Mouse (Mus musculus): ENCODE data around the gene Gss. TPM values are rescaled to one million over a fixed set of nuclear protein-coding genes. Genes with fewer than 3 reads are reported as not detected.

Gene Gss
- polyA plus RNA-seq, 1 experiment from 2014 or later: 14.3 TPM

DNA sequence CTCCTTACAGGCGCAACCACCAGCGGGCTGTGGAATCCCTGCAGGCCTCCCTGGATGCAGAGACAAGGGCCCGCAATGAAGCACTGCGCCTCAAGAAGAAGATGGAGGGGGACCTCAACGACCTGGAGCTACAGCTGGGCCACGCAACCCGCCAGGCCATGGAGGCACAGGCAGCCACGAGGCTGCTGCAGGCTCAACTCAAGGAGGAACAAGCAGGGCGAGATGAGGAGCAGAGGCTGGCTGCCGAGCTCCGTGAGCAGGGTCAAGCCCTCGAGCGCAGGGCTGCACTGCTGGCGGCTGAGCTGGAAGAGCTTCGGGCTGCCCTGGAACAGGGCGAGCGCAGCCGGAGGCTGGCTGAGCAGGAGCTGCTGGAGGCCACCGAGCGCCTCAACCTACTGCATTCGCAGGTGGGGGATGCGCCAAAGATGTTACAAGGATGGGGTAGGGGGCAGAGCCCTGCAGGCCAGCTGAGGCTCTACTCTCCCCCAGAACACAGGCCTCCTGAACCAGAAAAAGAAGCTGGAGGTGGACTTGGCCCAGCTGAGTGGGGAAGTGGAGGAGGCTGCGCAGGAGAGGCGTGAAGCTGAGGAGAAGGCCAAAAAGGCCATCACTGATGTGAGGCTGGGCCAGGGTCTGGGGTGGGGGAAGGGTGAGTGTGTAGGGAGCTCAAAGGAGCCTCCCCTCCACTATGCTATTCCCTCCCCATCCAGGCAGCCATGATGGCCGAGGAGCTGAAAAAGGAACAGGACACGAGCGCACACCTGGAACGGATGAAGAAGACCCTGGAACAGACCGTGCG is 39.7 kb upstream of the Gss start:
- peaks cover 58% of the 10 kb centered on the region for H3K27me3 ChIP-seq (ENCODE audit: control insufficient read depth, insufficient read depth, low read length)
- 67% methylated on average over 30 of the region's 30 CpGs for WGBS
- DNase-seq (ENCODE audit: low spot score) (no peak), ATAC-seq (ENCODE audit: low FRiP score) (no peak)
- H3K9ac ChIP-seq: no peak overlapping the region
- H3K27ac ChIP-seq: no peak overlapping the region
- H3K4me2 ChIP-seq (replicated peaks): no peak overlapping the region
- H3K4me3 ChIP-seq (replicated peaks; ENCODE audit: low read length): no peak overlapping the region
- H3K4me1 ChIP-seq (replicated peaks; ENCODE audit: control insufficient read depth, insufficient read depth, low read length): peaks cover 20% of the 10 kb centered on the region; the same call in 1 of the 2 replicates
- no peaks in the 10 kb centered on the region for H3K9me3 ChIP-seq (ENCODE audit: control insufficient read depth, low read length)
- peaks cover 65% of the 10 kb centered on the region for H3K36me3 ChIP-seq (replicated peaks; ENCODE audit: control insufficient read depth, insufficient read depth)

DNA sequence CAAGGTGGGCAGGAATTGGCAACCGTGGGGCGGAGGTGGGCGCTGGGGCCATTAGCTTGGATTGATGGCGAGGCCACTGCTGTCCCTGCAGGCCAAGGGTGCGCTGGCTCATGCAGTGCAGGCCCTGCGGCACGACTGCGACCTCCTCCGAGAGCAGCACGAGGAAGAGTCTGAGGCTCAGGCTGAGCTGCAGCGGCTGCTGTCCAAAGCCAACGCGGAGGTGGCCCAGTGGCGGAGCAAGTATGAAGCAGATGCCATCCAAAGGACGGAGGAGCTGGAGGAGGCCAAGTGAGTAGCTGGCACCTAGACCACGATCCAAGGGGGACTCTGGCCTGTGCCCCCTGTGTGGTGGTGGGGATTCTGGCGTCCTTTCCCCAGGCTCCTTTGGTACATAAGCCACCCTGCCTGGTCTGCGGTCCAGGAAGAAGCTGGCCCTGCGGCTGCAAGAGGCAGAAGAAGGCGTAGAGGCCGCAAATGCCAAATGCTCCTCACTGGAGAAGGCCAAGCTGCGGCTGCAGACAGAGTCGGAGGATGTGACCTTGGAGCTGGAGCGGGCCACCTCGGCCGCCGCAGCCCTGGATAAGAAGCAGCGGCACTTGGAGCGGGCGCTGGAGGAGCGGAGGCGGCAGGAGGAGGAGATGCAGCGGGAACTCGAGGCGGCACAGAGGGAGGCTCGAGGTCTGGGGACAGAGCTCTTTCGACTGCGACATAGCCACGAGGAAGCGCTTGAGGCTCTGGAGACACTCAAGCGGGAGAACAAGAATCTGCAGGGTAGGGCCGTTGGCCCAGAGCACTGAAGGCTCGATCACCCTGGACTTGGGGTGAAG is 38.2 kb upstream of the Gss start:
- H3K9ac ChIP-seq: 0 out of 2 replicates have a peak overlapping the region, but pooled peaks have one; percentile 56
- WGBS: 16% methylated on average over 43 of the region's 43 CpGs
- 0 out of 2 replicates have a peak overlapping the region, but pooled peaks have one; percentile 8 for H3K4me2 ChIP-seq (replicated peaks)
- H3K27me3 ChIP-seq (ENCODE audit: control insufficient read depth, insufficient read depth, low read length): peaks cover 58% of the 10 kb centered on the region
- no peak overlapping the region for H3K4me3 ChIP-seq (replicated peaks; ENCODE audit: low read length)
- ATAC-seq (ENCODE audit: low FRiP score) (no peak), DNase-seq (ENCODE audit: low spot score) (no peak)
- H3K9me3 ChIP-seq (ENCODE audit: control insufficient read depth, low read length): no peaks in the 10 kb centered on the region
- H3K4me1 ChIP-seq (replicated peaks; ENCODE audit: control insufficient read depth, insufficient read depth, low read length): peaks cover 20% of the 10 kb centered on the region; the same call in 1 of the 2 replicates
- peaks cover 49% of the 10 kb centered on the region for H3K36me3 ChIP-seq (replicated peaks; ENCODE audit: control insufficient read depth, insufficient read depth)
- H3K27ac ChIP-seq: no peak overlapping the region

DNA sequence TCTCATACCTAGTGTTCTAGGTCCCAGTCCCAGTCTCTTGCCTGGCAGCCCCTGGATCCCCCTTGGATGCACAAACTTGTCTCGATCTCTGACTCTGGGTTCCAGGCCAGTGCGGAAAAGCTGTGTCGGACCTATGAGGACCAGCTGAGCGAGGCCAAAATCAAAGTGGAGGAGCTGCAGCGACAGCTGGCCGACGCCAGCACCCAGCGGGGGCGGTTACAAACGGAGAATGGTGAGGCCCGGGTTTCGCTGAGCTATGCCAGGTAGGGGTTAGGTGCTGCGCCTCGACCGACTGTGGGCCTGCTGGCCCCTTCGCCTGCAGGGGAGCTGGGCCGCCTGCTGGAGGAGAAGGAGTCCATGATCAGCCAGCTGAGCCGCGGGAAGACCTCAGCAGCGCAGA is 37.5 kb upstream of the Gss start:
- DNase-seq (ENCODE audit: low spot score) (no peak), ATAC-seq (ENCODE audit: low FRiP score) (no peak)
- H3K4me2 ChIP-seq (replicated peaks): no peak overlapping the region
- no peaks in the 10 kb centered on the region for H3K9me3 ChIP-seq (ENCODE audit: control insufficient read depth, low read length)
- H3K36me3 ChIP-seq (replicated peaks; ENCODE audit: control insufficient read depth, insufficient read depth): peaks cover 43% of the 10 kb centered on the region
- H3K9ac ChIP-seq: 0 out of 2 replicates have a peak overlapping the region, but pooled peaks have one; percentile 56
- peaks cover 20% of the 10 kb centered on the region; the same call in 1 of the 2 replicates for H3K4me1 ChIP-seq (replicated peaks; ENCODE audit: control insufficient read depth, insufficient read depth, low read length)
- WGBS: 21% methylated on average over 20 of the region's 20 CpGs
- peaks cover 58% of the 10 kb centered on the region for H3K27me3 ChIP-seq (ENCODE audit: control insufficient read depth, insufficient read depth, low read length)
- H3K4me3 ChIP-seq (replicated peaks; ENCODE audit: low read length): no peak overlapping the region
- H3K27ac ChIP-seq: no peak overlapping the region

DNA sequence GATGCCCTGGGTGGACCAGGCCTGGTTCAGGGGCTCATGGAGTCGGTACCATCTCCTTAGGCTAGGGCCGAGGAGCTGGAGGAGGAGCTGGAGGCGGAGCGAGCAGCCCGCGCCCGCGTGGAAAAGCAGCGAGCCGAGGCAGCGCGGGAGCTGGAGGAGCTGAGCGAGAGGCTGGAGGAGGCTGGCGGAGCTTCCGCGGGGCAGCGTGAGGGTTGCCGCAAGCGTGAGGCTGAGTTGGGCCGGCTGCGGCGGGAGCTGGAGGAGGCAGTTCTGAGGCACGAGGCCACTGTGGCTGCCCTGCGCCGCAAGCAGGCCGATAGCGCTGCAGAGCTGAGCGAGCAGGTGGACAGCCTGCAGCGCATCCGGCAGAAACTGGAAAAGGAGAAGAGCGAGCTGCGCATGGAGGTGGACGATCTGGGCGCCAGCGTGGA is 36.6 kb upstream of the Gss start:
- WGBS: 4% methylated on average over 35 of the region's 35 CpGs
- no peak overlapping the region for H3K27ac ChIP-seq
- H3K9me3 ChIP-seq (ENCODE audit: control insufficient read depth, low read length): no peaks in the 10 kb centered on the region
- H3K4me3 ChIP-seq (replicated peaks; ENCODE audit: low read length): peak overlapping the region; percentile 31
- H3K9ac ChIP-seq: peak overlapping the region; percentile 56
- ATAC-seq (ENCODE audit: low FRiP score): peak; percentile 31
- peaks cover 20% of the 10 kb centered on the region; the same call in 1 of the 2 replicates for H3K4me1 ChIP-seq (replicated peaks; ENCODE audit: control insufficient read depth, insufficient read depth, low read length)
- H3K27me3 ChIP-seq (ENCODE audit: control insufficient read depth, insufficient read depth, low read length): peaks cover 58% of the 10 kb centered on the region
- H3K36me3 ChIP-seq (replicated peaks; ENCODE audit: control insufficient read depth, insufficient read depth): peaks cover 34% of the 10 kb centered on the region
- DNase-seq (ENCODE audit: low spot score): peak; percentile 68
- H3K4me2 ChIP-seq (replicated peaks): peak overlapping the region; percentile 78

DNA sequence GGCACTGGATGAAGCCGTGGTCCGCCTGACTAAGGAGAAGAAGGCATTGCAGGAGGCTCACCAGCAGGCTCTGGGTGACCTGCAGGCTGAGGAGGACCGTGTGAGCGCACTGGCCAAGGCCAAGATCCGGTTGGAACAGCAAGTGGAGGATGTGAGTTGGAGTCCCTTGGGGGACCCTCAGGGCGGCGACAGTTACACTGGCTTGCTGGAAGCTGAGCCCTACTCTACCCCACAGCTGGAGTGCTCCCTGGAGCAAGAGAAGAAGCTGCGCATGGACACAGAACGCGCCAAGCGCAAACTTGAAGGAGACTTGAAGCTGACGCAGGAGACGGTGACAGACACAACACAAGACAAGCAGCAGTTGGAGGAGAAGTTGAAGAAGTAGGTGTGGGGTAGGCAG is 35.9 kb upstream of the Gss start:
- WGBS: 73% methylated on average over 13 of the region's 13 CpGs
- no peak overlapping the region for H3K9ac ChIP-seq
- peaks cover 54% of the 10 kb centered on the region for H3K27me3 ChIP-seq (ENCODE audit: control insufficient read depth, insufficient read depth, low read length)
- ATAC-seq (ENCODE audit: low FRiP score) (no peak), DNase-seq (ENCODE audit: low spot score) (no peak)
- peaks cover 20% of the 10 kb centered on the region; the same call in 1 of the 2 replicates for H3K4me1 ChIP-seq (replicated peaks; ENCODE audit: control insufficient read depth, insufficient read depth, low read length)
- no peak overlapping the region for H3K27ac ChIP-seq
- H3K4me2 ChIP-seq (replicated peaks): peak overlapping the region; percentile 78
- H3K4me3 ChIP-seq (replicated peaks; ENCODE audit: low read length): no peak overlapping the region
- peaks cover 27% of the 10 kb centered on the region for H3K36me3 ChIP-seq (replicated peaks; ENCODE audit: control insufficient read depth, insufficient read depth)
- no peaks in the 10 kb centered on the region for H3K9me3 ChIP-seq (ENCODE audit: control insufficient read depth, low read length)

DNA sequence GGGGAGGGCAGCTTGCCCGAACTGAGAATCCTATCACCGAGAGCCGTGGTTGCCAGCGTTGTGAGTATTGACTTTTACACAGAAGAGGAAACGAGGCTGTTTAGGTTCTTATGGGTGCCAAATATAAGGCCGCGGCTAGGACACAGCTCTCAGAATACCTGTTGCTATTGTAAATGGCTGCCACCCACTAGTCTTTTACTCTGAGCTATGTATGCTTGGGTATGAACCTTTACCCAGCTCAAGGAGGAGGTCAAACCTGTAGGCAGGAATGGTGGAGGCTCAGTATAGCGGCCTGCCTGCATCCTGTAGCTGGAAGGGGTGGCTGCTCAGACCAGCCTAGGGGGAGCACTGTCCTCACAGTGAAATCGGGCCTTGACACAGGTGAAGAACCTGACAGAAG is 35.5 kb upstream of the Gss start:
- Histone ChIP-seq H3K27ac (no peak overlapping the region), H3K9me3 (ENCODE audit: control insufficient read depth, low read length) (no peaks in the 10 kb centered on the region), H3K9ac (no peak overlapping the region), H3K4me3 (replicated peaks; ENCODE audit: low read length) (no peak overlapping the region), H3K27me3 (ENCODE audit: control insufficient read depth, insufficient read depth, low read length) (peaks cover 50% of the 10 kb centered on the region), H3K4me1 (replicated peaks; ENCODE audit: control insufficient read depth, insufficient read depth, low read length) (peaks cover 20% of the 10 kb centered on the region; the same call in 1 of the 2 replicates), H3K4me2 (replicated peaks) (no peak overlapping the region), H3K36me3 (replicated peaks; ENCODE audit: control insufficient read depth, insufficient read depth) (peaks cover 22% of the 10 kb centered on the region)
- DNase-seq (ENCODE audit: low spot score): no peak
- WGBS: 83% methylated on average over 9 of the region's 9 CpGs
- no peak for ATAC-seq (ENCODE audit: low FRiP score)

DNA sequence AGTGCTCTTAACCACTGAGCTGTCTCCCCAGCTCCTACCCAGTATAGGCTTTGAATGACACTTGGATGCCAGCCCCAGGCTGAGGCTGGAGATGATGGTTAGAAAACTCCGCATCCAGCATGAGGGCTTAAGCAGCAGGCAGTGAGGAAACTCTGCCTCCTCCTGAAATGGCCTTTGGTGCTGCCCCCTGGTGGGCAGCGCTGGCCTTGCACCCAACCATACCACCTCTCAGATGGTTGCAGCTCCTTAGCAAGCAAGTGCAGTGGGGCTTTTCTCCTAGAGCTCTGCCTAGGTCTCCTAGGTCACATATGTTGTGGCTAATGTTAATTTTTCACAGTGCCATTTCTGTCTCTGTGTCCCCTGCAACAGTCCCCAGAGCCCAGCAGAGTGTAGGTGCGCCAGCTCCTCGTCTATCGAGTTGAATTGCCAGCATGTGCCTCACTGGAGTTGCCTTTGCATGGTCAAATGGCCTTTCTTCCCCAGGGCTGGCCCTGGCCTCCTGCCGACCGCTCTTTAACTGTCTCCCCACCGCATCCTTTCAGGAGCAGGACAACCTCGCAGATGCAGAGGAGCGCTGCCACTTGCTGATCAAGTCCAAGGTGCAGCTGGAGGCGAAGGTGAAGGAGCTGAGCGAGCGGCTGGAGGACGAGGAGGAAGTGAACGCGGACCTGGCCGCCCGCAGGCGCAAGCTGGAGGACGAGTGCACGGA is 34.6 kb upstream of the Gss start:
- ATAC-seq (ENCODE audit: low FRiP score) (no peak), DNase-seq (ENCODE audit: low spot score) (peak; percentile 82)
- Histone ChIP-seq H3K9ac (no peak overlapping the region), H3K4me3 (replicated peaks; ENCODE audit: low read length) (no peak overlapping the region), H3K4me1 (replicated peaks; ENCODE audit: control insufficient read depth, insufficient read depth, low read length) (peaks cover 20% of the 10 kb centered on the region; the same call in 1 of the 2 replicates), H3K36me3 (replicated peaks; ENCODE audit: control insufficient read depth, insufficient read depth) (peaks cover 13% of the 10 kb centered on the region), H3K4me2 (replicated peaks) (no peak overlapping the region), H3K27me3 (ENCODE audit: control insufficient read depth, insufficient read depth, low read length) (peaks cover 40% of the 10 kb centered on the region), H3K9me3 (ENCODE audit: control insufficient read depth, low read length) (no peaks in the 10 kb centered on the region), H3K27ac (no peak overlapping the region)
- 48% methylated on average over 21 of the region's 21 CpGs for WGBS

DNA sequence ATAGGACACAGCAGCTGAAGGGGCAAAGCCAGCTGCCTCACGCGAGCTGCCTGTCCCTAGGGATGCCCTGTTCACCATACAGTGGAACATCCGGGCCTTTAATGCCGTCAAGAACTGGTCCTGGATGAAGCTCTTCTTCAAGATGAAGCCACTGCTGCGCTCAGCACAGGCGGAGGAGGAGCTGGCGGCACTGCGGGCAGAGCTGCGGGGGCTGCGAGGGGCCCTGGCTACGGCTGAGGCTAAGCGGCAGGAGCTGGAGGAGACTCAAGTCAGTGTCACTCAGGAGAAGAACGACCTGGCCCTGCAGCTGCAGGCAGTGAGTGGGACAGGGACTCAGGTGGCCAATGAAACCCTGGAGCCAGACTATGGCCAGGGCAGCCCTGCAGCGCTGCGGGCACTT is 33.7 kb upstream of the Gss start:
- Histone ChIP-seq H3K27me3 (ENCODE audit: control insufficient read depth, insufficient read depth, low read length) (peaks cover 31% of the 10 kb centered on the region), H3K4me2 (replicated peaks) (no peak overlapping the region), H3K4me1 (replicated peaks; ENCODE audit: control insufficient read depth, insufficient read depth, low read length) (peaks cover 20% of the 10 kb centered on the region; the same call in 1 of the 2 replicates), H3K27ac (no peak overlapping the region), H3K9me3 (ENCODE audit: control insufficient read depth, low read length) (no peaks in the 10 kb centered on the region), H3K9ac (no peak overlapping the region), H3K4me3 (replicated peaks; ENCODE audit: low read length) (no peak overlapping the region), H3K36me3 (replicated peaks; ENCODE audit: control insufficient read depth, insufficient read depth) (peaks cover 4% of the 10 kb centered on the region)
- ATAC-seq (ENCODE audit: low FRiP score): no peak
- no peak for DNase-seq (ENCODE audit: low spot score)
- 45% methylated on average over 15 of the region's 15 CpGs for WGBS

Measured in hindbrain, embryonic 14.5 days (tissue).